Mouse (Mus musculus) heart, embryonic 12.5 days (tissue): Measurements from ENCODE around the gene Zfp827. TPM values are rescaled to one million over a fixed set of nuclear protein-coding genes. Genes with fewer than 3 reads are reported as not detected.
"Not testable (repeated sequence)": the region's sequence is repeated elsewhere in the genome, so short reads cannot be mapped to it uniquely, and the experiment has no call there.

Experiments used
- ATAC-seq: fragments of 200-750 bp; cut with Nextera tagmentation; 2 replicates; pipeline ENCODE4 v1.8.0; 2017; ENCODE audit warnings: moderate TSS enrichment, moderate library complexity; ENCODE audit not compliant: insufficient number of reproducible peaks, low FRiP score
- H3K27ac ChIP-seq: fragments of 300-500 bp; sonication (generic); 2 replicates; pipeline ENCODE4 v1.5.1; 2016; ENCODE audit warnings: mild to moderate bottlenecking, moderate library complexity; ENCODE audit not compliant: poor library complexity, severe bottlenecking
- H3K27me3 ChIP-seq: fragments of 300-500 bp; sonication (generic); replicated peaks from 2 replicates; pipeline ENCODE4 v1.6.1; 2016; ENCODE audit warnings: mild to moderate bottlenecking, moderate library complexity
- H3K36me3 ChIP-seq: fragments of 300-500 bp; sonication (generic); 2 replicates; pipeline ENCODE4 v1.6.1; 2016; ENCODE audit warnings: mild to moderate bottlenecking, moderate library complexity
- H3K4me1 ChIP-seq: fragments of 300-500 bp; sonication (generic); replicated peaks from 2 replicates; pipeline ENCODE4 v1.6.1; 2016; ENCODE audit warnings: mild to moderate bottlenecking
- H3K4me2 ChIP-seq: fragments of 300-500 bp; sonication (generic); 2 replicates; pipeline ENCODE4 v1.6.1; 2016; ENCODE audit warnings: mild to moderate bottlenecking, moderate library complexity
- H3K4me3 ChIP-seq: fragments of 300-500 bp; sonication (generic); 2 replicates; pipeline ENCODE4 v1.5.1; 2016; ENCODE audit warnings: mild to moderate bottlenecking
- H3K9ac ChIP-seq: fragments of 300-500 bp; sonication (generic); 2 replicates; pipeline ENCODE4 v1.6.1; 2016; ENCODE audit warnings: mild to moderate bottlenecking, moderate library complexity
- H3K9me3 ChIP-seq: fragments of 300-500 bp; sonication (generic); replicated peaks from 2 replicates; pipeline ENCODE4 v1.6.1; 2016; ENCODE audit warnings: mild to moderate bottlenecking, moderate library complexity
- WGBS: fragments of 180-500 bp; shearing (Covaris S2); methylation state at CpG from one replicate; pipeline ENCODE4 v1.1.7; 2016; 5-methylcytosine and 5-hydroxymethylcytosine counted together
- polyA plus RNA-seq: library from polyadenylated mRNA; unstranded; fragments of >200 nt; fragmentation: Nextera tagmentation; extraction: Ambion mirVana; gene quantifications from 2 replicates; pipeline ENCODE4 v1.2.1, GENCODE M21; 2016

Zfp827 gene
- polyA plus RNA-seq, 1 experiment from 2014 or later: 10.5 TPM

GRCm38 (mm10) chr8:79111461-79111860 is 83.2 kb downstream of the Zfp827 start:
- Histone ChIP-seq H3K4me3 (no peak overlapping the region), H3K9ac (no peak overlapping the region), H3K4me1 (peaks cover 14% of the 10 kb centered on the region; the same call in 1 of the 2 replicates), H3K27me3 (no peaks in the 10 kb centered on the region), H3K27ac (no peak overlapping the region), H3K36me3 (peaks cover 33% of the 10 kb centered on the region), H3K9me3 (no peaks in the 10 kb centered on the region), H3K4me2 (no peak overlapping the region)
- ATAC-seq: no peak
- WGBS: 88% methylated on average over 8 of the region's 8 CpGs

DNA sequence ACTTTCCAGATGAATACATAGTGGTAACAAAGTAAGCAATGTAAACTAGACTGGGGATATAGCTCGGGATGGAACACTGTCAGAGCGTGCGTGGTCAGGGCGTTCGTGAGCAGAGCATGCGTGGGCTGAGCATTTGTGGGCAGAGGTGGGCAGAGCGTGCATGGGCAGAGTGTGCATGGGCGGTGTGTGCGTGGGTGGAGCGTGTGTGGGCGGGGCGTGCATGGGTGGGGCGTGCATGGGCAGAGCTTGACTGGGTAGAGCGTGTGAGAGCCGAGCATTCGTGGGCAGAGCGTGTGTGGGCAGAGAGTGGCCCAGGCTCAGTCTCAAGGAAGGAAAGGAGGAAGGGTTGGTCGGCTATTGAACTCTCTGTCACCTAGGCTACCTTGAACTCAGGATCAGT is 84.2 kb downstream of the Zfp827 start:
- Histone ChIP-seq H3K4me1 (peaks cover 19% of the 10 kb centered on the region), H3K9me3 (no peaks in the 10 kb centered on the region), H3K36me3 (peaks cover 29% of the 10 kb centered on the region), H3K4me3 (no peak overlapping the region), H3K27me3 (no peaks in the 10 kb centered on the region), H3K27ac (no peak overlapping the region), H3K9ac (no peak overlapping the region), H3K4me2 (no peak overlapping the region)
- WGBS: 92% methylated on average over 18 of the region's 18 CpGs
- ATAC-seq: peak; percentile 43; the same call in 1 of the 2 replicates

GRCm38 (mm10) chr8:79113533-79113932 is 85.3 kb downstream of the Zfp827 start:
- H3K9ac ChIP-seq: no peak overlapping the region
- H3K27ac ChIP-seq: no peak overlapping the region
- no peaks in the 10 kb centered on the region for H3K9me3 ChIP-seq
- no peaks in the 10 kb centered on the region for H3K27me3 ChIP-seq
- no peak for ATAC-seq
- 79% methylated on average over 9 of the region's 9 CpGs for WGBS
- H3K36me3 ChIP-seq: peaks cover 32% of the 10 kb centered on the region
- H3K4me2 ChIP-seq: no peak overlapping the region
- H3K4me3 ChIP-seq: no peak overlapping the region
- H3K4me1 ChIP-seq: peaks cover 27% of the 10 kb centered on the region

GRCm38 (mm10) chr8:79114561-79114960 is 86.3 kb downstream of the Zfp827 start:
- Histone ChIP-seq H3K36me3 (peaks cover 37% of the 10 kb centered on the region), H3K4me1 (peaks cover 27% of the 10 kb centered on the region), H3K9me3 (no peaks in the 10 kb centered on the region), H3K4me3 (no peak overlapping the region), H3K4me2 (no peak overlapping the region), H3K27me3 (no peaks in the 10 kb centered on the region), H3K27ac (no peak overlapping the region), H3K9ac (no peak overlapping the region)
- ATAC-seq: no peak
- 86% methylated on average over 6 of the region's 6 CpGs for WGBS

GRCm38 (mm10) chr8:79116436-79116835 is 88.2 kb downstream of the Zfp827 start:
- no peak overlapping the region for H3K4me2 ChIP-seq
- peaks cover 27% of the 10 kb centered on the region for H3K4me1 ChIP-seq
- H3K4me3 ChIP-seq: no peak overlapping the region
- H3K27me3 ChIP-seq: no peaks in the 10 kb centered on the region
- no peaks in the 10 kb centered on the region for H3K9me3 ChIP-seq
- no peak overlapping the region for H3K27ac ChIP-seq
- peaks cover 49% of the 10 kb centered on the region for H3K36me3 ChIP-seq
- WGBS: 81% methylated on average over 7 of the region's 7 CpGs
- ATAC-seq: no peak
- no peak overlapping the region for H3K9ac ChIP-seq

DNA sequence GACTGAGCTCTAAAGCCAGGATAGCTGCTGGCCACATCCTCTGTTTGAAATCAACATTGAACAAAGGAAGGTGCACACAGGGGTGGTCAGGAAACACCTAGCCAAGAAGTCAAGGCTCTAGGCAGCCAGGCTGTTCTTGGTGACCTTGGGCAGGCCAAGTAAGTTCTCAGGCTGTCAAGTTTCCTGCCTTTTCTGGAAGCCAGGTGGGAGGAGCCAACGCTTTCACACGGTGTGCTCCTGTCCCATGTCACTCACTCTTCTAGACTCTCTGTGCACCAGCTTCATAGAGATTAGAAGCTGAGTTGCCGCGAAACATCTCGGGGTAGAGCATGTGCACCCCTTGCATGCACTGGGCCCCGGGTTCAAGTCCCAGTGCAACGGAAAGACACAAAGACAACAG is 89.5 kb downstream of the Zfp827 start:
- Histone ChIP-seq H3K4me2 (no peak overlapping the region), H3K4me1 (peaks cover 27% of the 10 kb centered on the region), H3K4me3 (no peak overlapping the region), H3K27ac (no peak overlapping the region; the same call in 1 of the 2 replicates), H3K27me3 (no peaks in the 10 kb centered on the region), H3K9me3 (no peaks in the 10 kb centered on the region), H3K9ac (no peak overlapping the region), H3K36me3 (peaks cover 49% of the 10 kb centered on the region)
- 0 out of 2 replicates have a peak, but pooled peaks have one; percentile 54 for ATAC-seq
- WGBS: 59% methylated on average over 7 of the region's 7 CpGs

DNA sequence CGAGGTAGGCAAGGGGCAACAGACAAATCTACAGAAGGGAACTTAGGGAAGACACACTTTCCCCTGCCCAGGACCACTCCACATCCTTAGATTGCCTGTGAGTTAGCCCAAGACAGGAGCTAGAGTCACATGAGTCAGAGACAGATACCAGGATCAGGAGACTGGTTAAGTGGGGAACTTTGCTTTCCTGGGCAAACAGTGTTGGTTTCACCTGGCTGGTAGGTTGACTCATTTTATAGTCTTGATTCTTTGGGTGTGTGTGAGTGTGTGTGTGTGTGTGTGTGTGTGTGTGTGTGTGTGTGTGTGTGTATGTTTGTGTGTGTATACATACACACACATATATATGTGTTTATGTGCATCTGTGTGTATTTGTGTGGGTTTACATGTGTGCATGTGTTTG is 93.4 kb downstream of the Zfp827 start:
- Histone ChIP-seq H3K27me3 (no peaks in the 10 kb centered on the region), H3K9ac (no peak overlapping the region), H3K4me3 (no peak overlapping the region), H3K4me1 (peaks cover 18% of the 10 kb centered on the region), H3K27ac (no peak overlapping the region), H3K36me3 (peaks cover 72% of the 10 kb centered on the region), H3K9me3 (no peaks in the 10 kb centered on the region), H3K4me2 (no peak overlapping the region)
- no peak for ATAC-seq
- 86% methylated on average over 1 of the region's 1 CpGs for WGBS

- Histone ChIP-seq H3K9ac (no peak overlapping the region), H3K4me1 (0 out of 2 replicates have a peak, but pooled peaks cover 3% of the 10 kb centered on the region), H3K4me2 (no peak overlapping the region), H3K4me3 (no peak overlapping the region), H3K27ac (no peak overlapping the region), H3K9me3 (no peaks in the 10 kb centered on the region), H3K27me3 (no peaks in the 10 kb centered on the region), H3K36me3 (peaks cover 73% of the 10 kb centered on the region)
- WGBS: 78% methylated on average over 4 of the region's 4 CpGs
- ATAC-seq: no peak
Measured at GRCm38 (mm10) chr8:79124231-79124630, 96.0 kb downstream of the Zfp827 start.

DNA sequence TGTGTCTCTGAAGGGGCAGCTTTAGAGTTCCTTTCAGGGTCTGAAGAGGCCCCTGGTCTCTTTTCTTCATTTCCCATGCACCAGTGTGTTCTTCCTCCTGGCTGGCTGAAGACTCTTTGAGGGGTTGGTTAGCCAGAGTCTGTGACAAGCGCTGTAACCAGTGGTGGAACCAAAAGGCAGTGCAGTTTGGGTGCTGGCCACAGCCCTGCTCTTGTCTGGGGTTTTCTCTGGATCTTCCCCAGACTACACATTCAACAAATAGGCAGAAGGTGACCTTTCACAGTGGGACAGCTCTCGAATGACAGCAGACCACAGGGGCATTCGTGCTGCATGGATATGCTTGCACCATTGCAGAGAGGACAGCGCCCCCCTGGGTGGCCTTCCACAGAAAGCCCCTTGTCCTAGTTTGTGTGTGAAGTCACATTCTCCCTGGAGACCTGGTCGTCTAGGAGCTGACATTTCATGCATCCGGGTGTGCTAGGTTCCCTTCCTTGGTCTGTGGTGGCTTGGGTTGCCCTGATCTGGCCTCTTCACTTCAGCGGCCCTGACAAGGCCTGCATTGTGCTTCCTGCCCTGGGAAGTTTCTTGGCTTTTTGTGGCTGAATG is 99.1 kb downstream of the Zfp827 start:
- H3K27me3 ChIP-seq: no peaks in the 10 kb centered on the region
- no peak overlapping the region for H3K9ac ChIP-seq
- peaks cover 70% of the 10 kb centered on the region for H3K36me3 ChIP-seq
- H3K4me1 ChIP-seq: 0 out of 2 replicates have a peak, but pooled peaks cover 3% of the 10 kb centered on the region
- 67% methylated on average over 7 of the region's 7 CpGs for WGBS
- no peak for ATAC-seq
- no peak overlapping the region for H3K27ac ChIP-seq
- no peak overlapping the region for H3K4me2 ChIP-seq
- no peaks in the 10 kb centered on the region for H3K9me3 ChIP-seq
- no peak overlapping the region for H3K4me3 ChIP-seq

DNA sequence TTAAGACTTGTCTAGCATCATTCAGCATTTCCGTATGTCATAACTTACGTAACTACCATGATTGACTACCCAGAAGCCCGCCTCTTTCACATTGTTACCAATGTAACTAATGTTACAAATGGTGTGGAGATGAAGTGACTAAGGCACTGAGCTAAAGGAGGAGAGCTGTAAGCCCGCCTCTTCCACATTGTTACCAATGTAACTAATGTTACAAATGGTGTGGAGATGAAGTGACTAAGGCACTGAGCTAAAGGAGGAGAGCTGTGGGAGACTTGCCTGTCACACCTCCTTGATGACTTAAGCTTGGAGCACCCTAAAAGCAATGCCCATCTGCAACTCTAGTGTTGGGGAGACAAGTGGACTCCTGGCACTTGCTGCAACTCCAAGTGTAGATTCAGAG is 100.3 kb downstream of the Zfp827 start:
- ATAC-seq, H3K4me3 ChIP-seq, H3K9me3 ChIP-seq, H3K4me2 ChIP-seq, H3K4me1 ChIP-seq, H3K27ac ChIP-seq, H3K27me3 ChIP-seq, H3K9ac ChIP-seq: not testable (repeated sequence)
- H3K36me3 ChIP-seq: peaks cover 73% of the 10 kb centered on the region
- WGBS: 90% methylated on average over 4 of the region's 4 CpGs

- 89% methylated on average over 4 of the region's 4 CpGs for WGBS
- Histone ChIP-seq H3K27ac (no peak overlapping the region), H3K27me3 (no peaks in the 10 kb centered on the region), H3K4me3 (no peak overlapping the region), H3K36me3 (peaks cover 82% of the 10 kb centered on the region), H3K4me1 (peaks cover 3% of the 10 kb centered on the region; the same call in 1 of the 2 replicates), H3K9ac (no peak overlapping the region), H3K4me2 (no peak overlapping the region), H3K9me3 (no peaks in the 10 kb centered on the region)
- no peak for ATAC-seq
Measured at GRCm38 (mm10) chr8:79139614-79140013, 111.4 kb downstream of the Zfp827 start.

DNA sequence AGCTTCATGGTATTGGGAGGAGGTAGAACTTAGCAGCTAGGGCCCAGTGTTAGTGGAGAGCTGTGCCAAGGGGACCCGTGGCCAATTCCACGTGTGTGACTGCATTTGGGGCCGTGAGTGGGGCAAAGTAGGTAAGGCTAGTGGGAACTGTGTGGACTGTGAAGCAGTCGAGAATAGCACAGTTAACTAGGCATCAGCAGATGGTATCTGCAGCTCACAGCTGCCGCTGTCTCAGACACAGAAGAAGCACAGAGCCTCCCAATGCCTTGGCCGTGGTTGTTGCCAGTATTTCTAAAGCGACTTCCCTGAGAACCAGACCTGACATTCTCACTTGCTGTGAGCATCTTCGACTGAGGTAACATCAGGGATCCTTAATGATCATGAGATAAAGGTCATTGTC is 112.7 kb downstream of the Zfp827 start:
- ATAC-seq: no peak
- Histone ChIP-seq H3K9ac (no peak overlapping the region), H3K27ac (no peak overlapping the region), H3K36me3 (peaks cover 78% of the 10 kb centered on the region), H3K4me2 (no peak overlapping the region), H3K4me1 (peaks cover 17% of the 10 kb centered on the region), H3K4me3 (no peak overlapping the region), H3K27me3 (no peaks in the 10 kb centered on the region), H3K9me3 (no peaks in the 10 kb centered on the region)
- WGBS: 75% methylated on average over 8 of the region's 8 CpGs
